Mouse (Mus musculus) forebrain, embryonic 16.5 days (tissue): ENCODE results near the gene Ssbp2. TPM values are rescaled to one million over a fixed set of nuclear protein-coding genes. Genes with fewer than 3 reads are reported as not detected.

Experiments used
- ATAC-seq: fragments of 200-750 bp; cut with Nextera tagmentation; 2 replicates; pipeline ENCODE4 v1.8.0; 2017; ENCODE audit warnings: mild to moderate bottlenecking, moderate library complexity
- H3K27ac ChIP-seq: fragments of 300-500 bp; sonication (generic); 2 replicates; pipeline ENCODE4 v1.5.1; 2014; ENCODE audit warnings: low read length, control low read depth
- H3K27me3 ChIP-seq: fragments of 300-500 bp; sonication (generic); replicated peaks from 2 replicates; pipeline ENCODE4 v1.6.1; 2014; ENCODE audit warnings: low read length; ENCODE audit not compliant: control insufficient read depth, insufficient read depth
- H3K36me3 ChIP-seq: fragments of 300-500 bp; sonication (generic); 2 replicates; pipeline ENCODE4 v1.6.1; 2014; ENCODE audit not compliant: control insufficient read depth, insufficient read depth
- H3K4me1 ChIP-seq: fragments of 300-500 bp; sonication (generic); replicated peaks from 2 replicates; pipeline ENCODE4 v1.6.1; 2014; ENCODE audit warnings: low read length; ENCODE audit not compliant: control insufficient read depth, insufficient read depth
- H3K4me2 ChIP-seq: fragments of 300-500 bp; sonication (generic); 2 replicates; pipeline ENCODE4 v1.6.1; 2014; ENCODE audit warnings: mild to moderate bottlenecking, low read length, control low read depth
- H3K4me3 ChIP-seq: fragments of 300-500 bp; sonication (generic); replicated peaks from 2 replicates; pipeline ENCODE4 v1.5.1; 2014; ENCODE audit warnings: mild to moderate bottlenecking, low read length, control low read depth
- H3K9ac ChIP-seq: fragments of 300-500 bp; sonication (generic); replicated peaks from 2 replicates; pipeline ENCODE4 v1.6.1; 2014; ENCODE audit warnings: low read depth, low read length, control low read depth
- H3K9me3 ChIP-seq: fragments of 300-500 bp; sonication (generic); 2 replicates; pipeline ENCODE4 v1.6.1; 2016; ENCODE audit warnings: low read length; ENCODE audit not compliant: control insufficient read depth
- WGBS: fragments of 180-500 bp; shearing (Covaris S2); extraction: QIAGEN DNeasy Blood & Tissue Kit; methylation state at CpG from one replicate; pipeline ENCODE4 v1.1.7; 2014; 5-methylcytosine and 5-hydroxymethylcytosine counted together
- polyA plus RNA-seq: library from polyadenylated mRNA; unstranded; fragments of >200 nt; fragmentation: Nextera tagmentation; extraction: Ambion mirVana; gene quantifications from 2 replicates; pipeline ENCODE4 v1.2.1, GENCODE M21; 2015

The Ssbp2 gene
- polyA plus RNA-seq, 1 experiment from 2014 or later = 412 TPM

- WGBS = 49% methylated on average over 4 of the region's 4 CpGs
Observed at GRCm38 (mm10) chr13:91591863-91592262, 131.8 kb downstream of the Ssbp2 start.

GRCm38 (mm10) chr13:91595284-91595683 lies 135.2 kb downstream of the Ssbp2 start:
- Histone ChIP-seq H3K36me3 (no peaks in the 10 kb centered on the region), H3K4me1 (peaks cover 6% of the 10 kb centered on the region), H3K27ac (no peak overlapping the region), H3K4me2 (no peak overlapping the region), H3K27me3 (no peaks in the 10 kb centered on the region), H3K9ac (no peak overlapping the region), H3K4me3 (no peak overlapping the region), H3K9me3 (no peaks in the 10 kb centered on the region)
- no peak for ATAC-seq
- 82% methylated on average over 1 of the region's 1 CpGs for WGBS

More at GRCm38 (mm10) chr13:91591863-91592262, 131.8 kb downstream of the Ssbp2 start:
- H3K4me2 ChIP-seq = no peak overlapping the region
- no peak overlapping the region for H3K27ac ChIP-seq
- no peak overlapping the region for H3K4me3 ChIP-seq
- ATAC-seq = peak; percentile 56
- H3K27me3 ChIP-seq = no peaks in the 10 kb centered on the region
- no peaks in the 10 kb centered on the region for H3K9me3 ChIP-seq
- H3K4me1 ChIP-seq = peaks cover 6% of the 10 kb centered on the region
- H3K36me3 ChIP-seq = no peaks in the 10 kb centered on the region
- no peak overlapping the region for H3K9ac ChIP-seq

DNA sequence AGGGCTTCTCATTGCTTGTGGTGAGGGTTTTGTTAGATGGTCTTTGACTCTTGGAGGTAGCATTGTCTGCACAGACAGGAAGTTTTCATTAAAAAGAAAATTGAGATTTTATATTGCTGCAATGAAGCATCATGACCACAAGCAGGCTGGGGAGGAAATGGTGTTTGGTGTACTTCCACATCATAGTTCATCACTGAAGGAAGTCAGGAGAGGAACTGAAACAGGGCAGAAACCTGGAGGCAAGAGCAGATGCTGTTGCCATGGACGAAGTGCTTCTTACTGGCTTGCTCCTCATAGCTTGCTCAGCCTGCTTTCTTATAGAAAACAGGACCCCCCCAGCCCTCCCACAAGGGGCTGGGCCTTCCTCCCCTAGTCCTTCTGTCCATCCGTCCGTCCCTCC lies 139.5 kb downstream of the Ssbp2 start:
- no peak overlapping the region for H3K9ac ChIP-seq
- no peak overlapping the region for H3K4me2 ChIP-seq
- H3K36me3 ChIP-seq = no peaks in the 10 kb centered on the region
- no peaks in the 10 kb centered on the region for H3K9me3 ChIP-seq
- no peak overlapping the region for H3K27ac ChIP-seq
- H3K27me3 ChIP-seq = no peaks in the 10 kb centered on the region
- H3K4me1 ChIP-seq = no peaks in the 10 kb centered on the region
- WGBS = 98% methylated on average over 3 of the region's 3 CpGs
- no peak overlapping the region for H3K4me3 ChIP-seq
- no peak for ATAC-seq

DNA sequence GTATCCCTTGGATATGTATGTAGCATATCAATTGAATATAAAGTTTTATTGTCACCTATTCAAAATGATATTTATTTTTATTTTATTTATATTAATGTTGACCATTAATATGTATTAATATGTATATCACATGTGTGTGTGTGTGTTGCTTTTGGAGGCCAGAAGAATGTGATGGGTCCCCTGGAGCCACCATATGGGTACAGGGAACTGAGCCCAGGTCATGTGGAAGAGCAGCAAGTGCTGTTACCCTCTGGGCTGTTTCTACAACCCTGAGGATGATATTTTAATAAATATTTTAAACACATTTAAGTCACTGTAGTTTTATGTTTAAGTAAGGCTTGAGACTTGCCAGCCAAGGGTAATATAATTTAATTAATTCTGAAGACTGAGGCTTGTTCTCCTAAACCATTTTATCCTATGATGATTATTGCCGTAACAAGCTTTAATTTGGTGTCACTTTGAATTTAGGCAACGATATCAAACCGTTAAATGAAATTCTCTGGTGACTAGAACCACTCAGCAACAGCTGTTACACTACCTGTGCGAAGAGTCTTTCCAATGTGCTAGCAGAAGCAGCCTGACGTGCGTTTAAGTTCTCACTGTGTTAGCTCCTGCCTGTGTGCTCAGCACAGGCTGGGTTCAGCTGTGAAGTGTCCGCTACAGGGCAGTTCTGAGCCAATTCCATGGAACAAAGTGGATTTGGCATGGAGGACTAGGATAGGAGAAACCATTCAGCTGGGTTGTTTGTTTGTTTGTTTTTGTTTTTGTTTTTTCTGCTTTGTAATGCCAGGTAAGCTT lies 145.2 kb downstream of the Ssbp2 start:
- Histone ChIP-seq H3K27ac (no peak overlapping the region), H3K9me3 (no peaks in the 10 kb centered on the region), H3K36me3 (no peaks in the 10 kb centered on the region), H3K9ac (no peak overlapping the region), H3K4me2 (no peak overlapping the region), H3K4me3 (no peak overlapping the region), H3K4me1 (no peaks in the 10 kb centered on the region), H3K27me3 (no peaks in the 10 kb centered on the region)
- no peak for ATAC-seq
- 73% methylated on average over 7 of the region's 7 CpGs for WGBS

DNA sequence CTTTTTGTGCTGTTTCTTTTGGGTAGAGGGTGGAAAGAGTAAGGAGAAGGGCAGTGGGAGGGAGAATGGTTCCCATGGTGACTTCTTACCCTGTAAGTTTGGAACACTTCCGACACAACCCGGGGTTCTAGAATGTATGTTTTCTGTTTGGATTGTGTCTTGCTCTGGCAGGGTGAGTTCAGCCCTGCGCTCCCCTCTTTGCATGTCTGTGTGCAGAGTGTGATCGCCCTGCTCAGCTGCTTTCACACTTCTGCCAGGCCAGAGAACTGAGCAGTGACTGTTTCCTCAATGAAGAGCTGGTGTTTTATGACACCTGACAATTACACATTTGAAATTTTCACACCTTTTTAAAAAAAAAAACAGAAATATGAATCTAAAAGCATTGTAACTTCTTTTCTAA lies 150.5 kb downstream of the Ssbp2 start:
- no peak for ATAC-seq

DNA sequence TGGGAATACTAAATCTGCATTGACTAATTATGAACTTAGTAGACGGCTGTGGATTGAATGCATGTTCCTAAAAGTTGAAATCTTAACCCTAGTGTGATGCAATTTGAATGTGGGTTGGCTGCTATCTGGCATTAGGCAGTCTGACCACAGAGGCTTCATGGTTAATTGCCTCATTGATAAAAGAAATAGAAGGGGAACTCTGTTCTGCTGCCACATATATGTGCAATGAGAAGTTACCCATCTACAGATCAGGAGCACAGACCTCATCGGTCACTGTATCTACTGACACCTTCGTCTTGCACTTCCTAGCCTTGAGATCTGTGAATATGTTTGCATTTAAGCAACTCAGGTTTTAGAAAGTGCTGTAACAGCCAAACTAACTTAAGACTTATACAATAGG lies 151.8 kb downstream of the Ssbp2 start:
- Histone ChIP-seq H3K27me3 (no peaks in the 10 kb centered on the region), H3K4me2 (no peak overlapping the region), H3K27ac (no peak overlapping the region), H3K9me3 (no peaks in the 10 kb centered on the region), H3K4me1 (no peaks in the 10 kb centered on the region; the same call in 1 of the 2 replicates), H3K9ac (no peak overlapping the region), H3K4me3 (no peak overlapping the region), H3K36me3 (no peaks in the 10 kb centered on the region)
- WGBS = 81% methylated on average over 3 of the region's 3 CpGs
- no peak for ATAC-seq

More for the DNA sequence above, 150.5 kb downstream of the Ssbp2 start:
- 55% methylated on average over 4 of the region's 4 CpGs for WGBS
- Histone ChIP-seq H3K9ac (no peak overlapping the region), H3K4me1 (no peaks in the 10 kb centered on the region; the same call in 1 of the 2 replicates), H3K9me3 (no peaks in the 10 kb centered on the region), H3K4me3 (no peak overlapping the region), H3K27me3 (no peaks in the 10 kb centered on the region), H3K27ac (no peak overlapping the region), H3K4me2 (no peak overlapping the region), H3K36me3 (no peaks in the 10 kb centered on the region)

GRCm38 (mm10) chr13:91612578-91612977 lies 152.5 kb downstream of the Ssbp2 start:
- H3K27me3 ChIP-seq = no peaks in the 10 kb centered on the region
- WGBS = 93% methylated on average over 4 of the region's 4 CpGs

GRCm38 (mm10) chr13:91616050-91616449 lies 156.0 kb downstream of the Ssbp2 start:
- peak; percentile 57 for ATAC-seq
- Histone ChIP-seq H3K4me1 (no peaks in the 10 kb centered on the region), H3K4me3 (no peak overlapping the region), H3K36me3 (no peaks in the 10 kb centered on the region), H3K27me3 (no peaks in the 10 kb centered on the region), H3K27ac (no peak overlapping the region), H3K4me2 (no peak overlapping the region), H3K9me3 (no peaks in the 10 kb centered on the region), H3K9ac (no peak overlapping the region)
- 67% methylated on average over 3 of the region's 3 CpGs for whole genome bisulfite sequencing

More at GRCm38 (mm10) chr13:91612578-91612977, 152.5 kb downstream of the Ssbp2 start:
- Histone ChIP-seq H3K4me2 (no peak overlapping the region), H3K9me3 (no peaks in the 10 kb centered on the region), H3K27ac (no peak overlapping the region), H3K36me3 (no peaks in the 10 kb centered on the region), H3K4me3 (no peak overlapping the region), H3K9ac (no peak overlapping the region), H3K4me1 (no peaks in the 10 kb centered on the region; the same call in 1 of the 2 replicates)
- ATAC-seq = no peak

DNA sequence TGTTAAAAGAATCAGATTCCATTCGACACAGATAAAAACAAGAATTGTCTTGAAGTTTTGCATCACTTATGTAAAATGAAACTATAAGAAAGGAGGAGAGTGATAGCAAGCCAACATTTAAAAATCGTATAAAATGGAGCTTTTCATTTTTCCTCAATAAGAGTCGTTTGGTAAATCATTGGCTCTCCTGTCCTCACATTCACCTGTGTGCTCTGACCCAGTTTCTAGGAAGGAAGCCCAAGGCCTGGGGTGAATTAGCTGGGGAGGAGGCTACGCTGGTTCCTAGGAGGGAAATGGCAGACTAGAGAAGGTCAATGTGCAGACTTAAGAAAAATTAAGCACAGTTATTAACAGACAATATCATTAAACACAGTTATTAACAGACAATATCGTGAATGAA lies 156.8 kb downstream of the Ssbp2 start:
- Histone ChIP-seq H3K4me2 (no peak overlapping the region), H3K9me3 (no peaks in the 10 kb centered on the region), H3K9ac (no peak overlapping the region), H3K36me3 (no peaks in the 10 kb centered on the region), H3K4me1 (no peaks in the 10 kb centered on the region), H3K27ac (no peak overlapping the region), H3K27me3 (no peaks in the 10 kb centered on the region), H3K4me3 (no peak overlapping the region)
- ATAC-seq = no peak
- 88% methylated on average over 5 of the region's 5 CpGs for WGBS
